Mouse (Mus musculus): ENCODE measurements around the gene Zfp445.

DNA sequence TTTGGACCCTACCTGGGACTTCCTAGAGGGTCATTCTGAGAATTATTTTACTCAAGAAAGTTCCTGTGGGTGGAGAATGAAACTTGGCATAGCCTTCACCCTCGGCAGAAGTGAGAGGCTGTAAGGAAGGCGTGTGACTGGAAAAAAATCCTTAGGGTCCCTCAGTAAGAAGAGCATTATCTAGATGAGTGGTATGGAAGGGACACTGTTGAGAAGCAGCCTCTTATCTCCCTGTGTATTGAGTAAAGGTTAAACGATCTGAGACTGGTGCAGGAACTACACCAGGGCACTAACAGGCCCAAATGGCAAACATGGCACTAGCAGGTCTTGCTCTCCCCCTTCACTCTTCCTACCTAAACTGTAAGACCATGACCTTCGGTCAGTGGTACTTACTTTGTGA is 386 bp upstream of the Zfp445 start:
- TF ChIP-seq CTCF (IDR thresholded peaks at IDR 0.05; ENCODE audit: control insufficient read depth, insufficient read depth, insufficient read length) (no peak), MAX (IDR thresholded peaks at IDR 0.05) (no peak), CEBPB (IDR thresholded peaks at IDR 0.05; ENCODE audit: low read depth) (no peak)
